Mouse (Mus musculus) cerebellum, adult 2 months (tissue): ENCODE measurements around the gene 1700020N01Rik.

Experiments
- CTCF ChIP-seq: fragments of 200-500 bp; IDR thresholded peaks from 2 replicates; pipeline ENCODE4 v1.5.1; 2011; ENCODE audit warnings: low read depth, mild to moderate bottlenecking, control low read depth, low read length, moderate library complexity, borderline replicate concordance; ENCODE audit not compliant: insufficient read depth
- POLR2A ChIP-seq: fragments of 200-500 bp; IDR thresholded peaks from 2 replicates; pipeline ENCODE4 v1.6.1; 2011; ENCODE audit warnings: low read length, control low read depth, borderline replicate concordance; ENCODE audit not compliant: insufficient read depth

- no peak for TF ChIP-seq CTCF
- no peak for TF ChIP-seq POLR2A
Measured at GRCm38 (mm10) chr10:21628555-21628954, 35.6 kb downstream of the 1700020N01Rik start.
